Mouse (Mus musculus): ENCODE measurements around the gene Fam20a. TPM values are rescaled to one million over a fixed set of nuclear protein-coding genes. Genes with fewer than 3 reads are reported as not detected.

The Fam20a gene
- total RNA-seq, 2 experiments from 2014 or later: 1.2 to 2.0 TPM

DNA sequence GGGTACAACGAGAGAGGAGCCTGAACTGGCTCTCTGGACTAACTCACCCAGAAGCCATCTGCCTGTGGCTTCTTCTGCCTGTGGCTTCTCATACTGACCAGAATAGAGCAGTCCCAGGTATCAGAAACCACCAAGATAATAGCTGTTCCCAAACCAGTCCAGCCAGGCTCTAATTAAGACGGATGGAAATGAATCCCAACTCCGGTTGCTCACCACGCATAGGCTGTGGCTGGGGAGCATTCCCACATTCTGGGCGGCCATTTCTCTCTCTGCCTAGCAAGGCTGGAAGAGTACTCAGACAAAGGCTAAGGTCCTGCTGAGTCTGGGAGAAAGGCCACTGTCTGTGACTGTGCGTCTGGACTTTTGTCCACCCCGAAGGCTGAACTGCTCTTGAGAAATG, 5.1 kb downstream of the Fam20a start:
- no peak for DNase-seq (ENCODE audit: low spot score)

DNA sequence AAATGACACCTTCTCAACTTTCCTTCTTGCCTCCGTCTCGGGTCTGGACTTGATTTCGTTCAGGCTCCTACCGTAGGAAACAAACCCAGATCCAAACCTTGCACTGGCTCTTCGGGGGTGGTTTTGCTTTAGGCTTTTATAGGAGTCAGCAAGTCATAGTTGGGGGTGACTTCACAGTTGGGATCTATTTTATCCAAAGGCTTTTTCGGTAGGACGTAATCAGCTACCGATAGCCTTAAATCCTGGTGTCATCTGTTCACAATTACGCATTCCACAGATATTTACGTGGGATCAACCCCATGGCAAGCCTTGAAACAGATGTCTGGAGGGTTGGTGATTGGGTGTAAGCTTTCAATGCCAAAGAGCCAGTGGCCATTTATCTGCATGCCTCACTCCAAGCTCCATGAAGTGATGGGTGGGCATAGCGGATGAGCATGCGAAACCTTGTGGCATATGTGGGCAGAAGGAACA, 6.7 kb downstream of the Fam20a start:
- DNase-seq (ENCODE audit: low spot score): no peak

GRCm38 (mm10) chr11:109714341-109715247, 7.5 kb downstream of the Fam20a start:
- DNase-seq (ENCODE audit: low spot score): peak; percentile 30

GRCm38 (mm10) chr11:109709501-109709900, 12.6 kb downstream of the Fam20a start:
- DNase-seq (ENCODE audit: low spot score): no peak

DNA sequence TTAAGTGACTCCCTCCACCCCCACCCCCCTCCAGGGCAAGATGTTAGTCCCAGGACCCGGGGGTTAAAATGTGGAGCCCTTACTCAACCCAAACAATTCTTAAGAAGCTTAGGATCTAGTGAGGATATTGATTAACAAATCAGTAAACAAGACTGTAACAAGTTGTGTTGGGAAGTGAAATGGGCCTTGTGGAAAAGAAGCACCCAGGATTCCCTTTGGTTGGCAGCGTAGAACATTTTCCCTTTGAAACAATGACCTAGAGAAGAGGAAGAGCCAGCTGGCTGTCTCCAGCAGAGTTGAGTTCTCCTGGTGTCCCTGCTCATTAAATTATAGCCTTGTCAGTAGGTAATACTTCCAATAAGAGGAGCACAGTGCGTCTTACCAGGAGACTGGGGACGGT, 13.3 kb downstream of the Fam20a start:
- DNase-seq (ENCODE audit: low spot score): no peak

DNA sequence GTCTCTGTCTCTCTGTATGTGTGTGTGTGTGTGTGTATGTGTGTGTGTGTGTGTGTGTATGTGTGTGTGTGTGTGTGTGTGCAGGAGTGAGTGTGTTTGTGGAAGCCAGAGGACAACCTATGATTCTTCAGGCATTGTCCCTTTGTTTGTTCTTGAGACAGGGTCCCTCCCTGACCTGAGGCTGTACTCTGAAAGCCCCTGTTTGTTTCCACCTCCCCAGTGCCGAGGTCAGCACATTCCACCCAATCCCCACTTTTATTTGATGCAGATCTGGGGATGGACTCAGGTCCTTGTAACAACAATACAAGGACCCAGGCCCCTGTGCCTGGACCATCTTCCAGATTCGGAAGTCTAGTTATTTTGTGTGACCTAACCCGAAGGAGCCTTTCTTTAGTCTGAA, 14.6 kb downstream of the Fam20a start:
- no peak for DNase-seq (ENCODE audit: low spot score)

DNA sequence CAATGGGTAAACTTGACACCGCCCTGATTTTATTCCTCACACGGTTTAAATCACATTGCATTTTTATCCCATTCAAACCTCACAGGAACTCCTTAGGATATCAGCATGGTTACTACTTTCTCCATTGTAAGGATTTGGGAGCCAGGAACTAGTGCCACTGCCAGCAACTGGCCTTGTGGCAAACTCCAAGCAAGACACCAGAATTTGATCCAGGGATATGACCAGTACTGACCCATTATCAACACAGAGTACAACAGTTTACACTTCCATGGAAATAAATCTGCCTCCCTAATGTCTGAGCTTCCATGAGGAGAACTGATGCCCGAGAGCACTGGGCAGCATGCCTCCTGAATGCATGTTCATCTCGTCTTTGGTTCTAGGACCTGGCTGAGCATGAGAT, 15.5 kb downstream of the Fam20a start:
- DNase-seq (ENCODE audit: low spot score): no peak

DNA sequence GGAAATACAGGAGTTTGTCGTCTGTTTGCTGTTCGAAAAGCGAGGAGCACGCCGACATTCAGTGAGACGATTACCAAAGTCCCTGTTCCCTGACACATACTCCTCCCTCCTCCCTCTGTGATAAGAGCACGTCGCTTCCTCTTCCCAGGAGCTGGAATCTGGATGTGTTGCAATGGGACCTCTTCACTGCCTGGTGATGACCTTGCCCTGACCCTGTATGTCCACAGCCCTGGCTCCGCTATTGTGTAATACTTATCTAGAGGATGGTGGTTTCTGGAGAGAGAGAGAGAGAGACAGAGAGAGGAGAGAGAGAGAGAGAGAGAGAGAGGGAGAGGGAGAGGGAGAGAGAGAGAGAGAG, 16.0 kb downstream of the Fam20a start:
- peak; percentile 37 for DNase-seq (ENCODE audit: low spot score)

DNA sequence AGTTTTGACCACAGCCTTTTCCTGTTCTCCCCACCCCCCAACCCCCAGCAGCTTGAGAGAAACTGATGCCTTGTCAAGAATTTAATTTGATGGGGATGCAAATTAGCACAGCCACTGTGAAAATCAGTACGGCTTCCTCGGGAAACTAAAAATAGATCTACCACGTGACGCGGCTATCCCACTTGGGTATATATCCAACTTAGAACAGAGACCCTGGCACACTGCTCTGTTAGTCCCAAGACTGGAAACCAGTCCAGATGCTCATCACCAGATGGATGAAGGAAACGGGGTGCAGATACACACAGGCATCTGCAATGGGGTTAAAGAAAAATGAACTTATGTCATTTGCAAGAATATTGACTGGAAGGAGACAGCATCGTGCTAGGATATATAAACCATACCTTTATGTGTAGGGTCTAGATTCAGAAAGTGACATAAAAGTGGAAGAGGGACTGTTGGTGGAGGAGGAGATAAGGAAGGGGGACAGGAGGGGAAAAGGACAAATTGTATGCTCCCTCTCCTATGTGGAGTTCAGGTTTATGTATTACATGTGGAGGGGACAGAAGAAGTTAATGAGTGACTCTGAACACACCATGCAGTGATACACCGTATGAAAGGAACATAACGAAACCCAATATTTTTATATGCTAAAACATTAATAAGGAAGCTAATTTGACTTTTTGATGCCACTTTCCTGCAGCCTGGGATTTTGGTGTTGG, 16.6 kb downstream of the Fam20a start:
- no peak for DNase-seq (ENCODE audit: low spot score)

DNA sequence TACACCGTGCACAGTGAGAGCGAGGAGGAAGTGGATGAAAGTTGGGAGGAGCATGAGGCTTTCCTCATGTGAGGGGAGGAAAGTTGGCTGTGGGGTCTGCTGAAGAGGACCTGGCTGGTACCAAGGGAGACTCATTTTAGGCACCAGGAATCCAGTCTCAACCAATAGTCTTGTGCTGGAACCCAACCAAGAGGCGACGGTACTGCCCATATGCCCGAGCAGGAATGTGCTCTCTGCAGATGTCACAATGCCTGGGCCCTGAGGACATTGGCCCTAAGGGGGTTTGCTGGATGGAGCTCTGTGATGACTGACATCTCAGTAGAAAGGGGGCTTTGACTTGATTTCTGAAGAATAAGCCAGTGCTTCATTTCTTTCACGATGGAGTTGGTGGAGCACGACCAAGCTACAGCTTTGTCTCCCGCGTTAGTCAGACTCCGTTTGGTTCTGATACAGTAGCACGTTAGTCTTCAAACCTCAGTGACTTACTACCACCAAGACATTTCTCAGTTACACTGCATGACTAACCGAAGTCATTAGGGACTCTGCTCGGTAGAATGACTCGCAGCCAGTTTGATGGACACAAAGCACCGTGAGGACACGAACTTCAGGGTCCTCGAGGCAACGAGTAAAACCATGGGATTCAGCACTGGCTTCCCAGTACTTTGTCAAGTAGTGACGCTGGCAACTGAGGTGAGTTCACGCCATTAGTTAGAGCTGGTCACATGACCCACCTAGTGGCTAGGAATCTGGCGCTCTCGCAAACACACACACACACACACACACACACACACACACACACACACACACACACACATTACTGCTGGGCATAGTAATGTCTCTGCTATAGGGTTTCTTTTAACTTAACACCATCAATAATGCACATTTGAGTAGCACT, 17.5 kb downstream of the Fam20a start:
- DNase-seq (ENCODE audit: low spot score): no peak

- no peak for DNase-seq (ENCODE audit: low spot score)
These were observed 18.2 kb downstream of the Fam20a start for GRCm38 (mm10) chr11:109703845-109704244.

DNA sequence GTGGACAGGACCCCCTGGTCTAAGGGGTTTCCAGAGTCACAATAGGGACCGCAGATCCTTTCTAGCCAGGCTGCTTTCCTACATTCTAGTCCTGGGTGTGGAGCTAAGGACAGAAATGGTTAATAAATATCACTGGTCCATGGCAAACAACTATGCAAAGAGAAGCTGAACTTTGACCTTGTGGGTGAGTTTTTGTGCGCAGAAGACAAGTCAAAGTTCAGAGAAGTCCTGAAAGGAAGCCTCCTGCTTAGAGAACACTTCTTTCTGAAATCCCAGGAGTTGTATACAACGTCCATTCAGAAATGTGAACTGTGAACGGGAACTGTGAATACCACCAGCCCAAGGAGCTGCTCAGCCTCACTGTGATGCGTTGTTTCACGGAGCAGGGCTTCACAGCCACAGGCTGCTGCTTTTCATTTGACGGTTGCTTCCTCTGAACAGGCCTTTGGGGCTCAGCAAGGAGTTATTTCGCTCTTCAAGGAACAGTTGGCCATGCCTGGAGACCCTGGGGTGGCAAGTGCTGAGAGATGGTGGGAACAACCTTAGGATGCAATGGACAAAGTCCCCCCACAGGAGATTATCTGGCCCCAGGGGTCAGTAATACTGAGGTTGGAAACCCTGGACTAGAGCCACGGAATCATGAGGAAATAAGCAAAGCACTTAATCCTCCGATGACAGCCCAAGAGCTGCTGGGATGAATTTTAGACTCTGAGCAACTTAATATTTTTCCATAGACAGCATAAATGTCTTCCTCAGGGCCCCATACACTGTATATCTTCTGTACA, 19.9 kb downstream of the Fam20a start:
- no peak for DNase-seq (ENCODE audit: low spot score)

DNA sequence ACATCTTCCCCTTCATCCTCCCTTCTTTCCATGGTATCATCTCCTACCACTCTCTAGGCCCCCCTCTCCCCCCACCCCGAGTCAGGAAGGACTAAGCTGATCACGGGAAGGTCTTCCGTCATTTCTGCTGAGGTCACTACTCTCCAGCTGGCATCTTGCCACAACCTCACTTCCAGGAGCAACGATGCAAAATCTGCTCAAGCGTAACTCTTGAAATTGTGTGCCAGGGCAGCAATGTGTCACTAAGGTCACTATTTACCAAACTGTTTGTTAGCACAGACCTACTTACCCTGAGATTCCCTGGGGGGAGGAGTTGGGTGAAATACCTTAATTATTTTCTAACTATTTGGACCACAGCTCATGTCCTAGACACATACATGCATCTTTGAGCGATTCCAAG, 21.3 kb downstream of the Fam20a start:
- no peak for DNase-seq (ENCODE audit: low spot score)

GRCm38 (mm10) chr11:109699784-109700183, 22.3 kb downstream of the Fam20a start:
- no peak for DNase-seq (ENCODE audit: low spot score)

DNA sequence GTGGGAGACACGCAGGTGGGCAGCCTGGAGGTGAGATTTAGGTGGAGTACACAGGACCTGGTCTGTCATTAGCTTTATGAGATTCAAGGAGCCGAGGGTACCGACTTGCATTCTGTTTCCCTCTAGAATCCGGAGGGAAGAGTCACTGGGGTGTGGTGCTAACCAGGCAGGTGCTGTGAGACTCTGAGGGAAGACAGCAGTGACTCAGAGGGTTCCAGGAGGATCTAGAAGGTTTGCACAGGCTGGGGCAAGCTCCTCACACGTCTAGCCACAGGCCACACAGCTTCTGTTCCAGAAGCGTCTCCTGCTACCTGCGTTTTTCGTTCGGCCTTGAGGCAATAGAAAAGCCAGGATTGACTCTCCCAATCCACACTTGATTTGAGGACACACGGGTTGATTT, 23.3 kb downstream of the Fam20a start:
- no peak for DNase-seq (ENCODE audit: low spot score)

GRCm38 (mm10) chr11:109697089-109697643, 24.9 kb downstream of the Fam20a start:
- no peak for DNase-seq (ENCODE audit: low spot score)

DNA sequence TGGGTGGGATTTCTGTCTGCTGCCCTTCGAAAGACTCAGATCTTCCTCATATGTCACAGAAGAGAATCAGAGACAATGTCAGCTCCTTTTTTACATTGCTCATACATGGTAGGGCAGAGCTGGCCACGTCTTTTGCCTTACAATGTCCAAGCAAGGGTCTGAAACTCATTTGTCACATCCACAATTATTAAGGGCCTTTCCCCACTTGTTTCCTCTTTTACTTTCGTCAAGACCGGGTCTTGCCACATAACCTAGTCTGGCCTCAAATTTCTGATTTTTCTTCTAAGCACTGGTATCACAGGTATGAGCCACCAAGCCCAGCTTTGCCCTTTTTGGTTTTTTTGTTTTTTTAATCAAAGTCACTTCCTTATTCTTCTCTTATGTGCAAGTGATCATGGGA, 25.6 kb downstream of the Fam20a start:
- DNase-seq (ENCODE audit: low spot score): no peak

DNA sequence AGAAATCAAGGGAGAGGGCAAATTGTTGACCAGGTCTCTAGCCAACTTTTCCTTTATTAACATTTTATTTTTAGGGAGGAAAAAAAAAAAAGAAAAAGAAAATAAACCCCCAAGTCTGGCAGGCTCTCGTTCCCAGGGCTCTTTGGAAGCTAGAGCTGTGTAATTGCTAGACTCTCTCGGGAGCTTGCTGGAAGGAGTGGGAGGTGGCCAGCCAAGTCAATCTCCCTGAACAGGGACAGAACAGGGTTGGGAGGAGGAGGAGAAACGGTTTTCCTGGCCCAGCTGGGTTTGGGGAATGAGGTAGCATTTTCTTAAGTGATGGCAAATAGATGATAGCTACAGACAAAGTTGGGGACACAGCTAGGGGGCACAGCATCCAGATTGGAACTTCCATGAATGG, 29.3 kb downstream of the Fam20a start:
- peak; percentile 75 for DNase-seq (ENCODE audit: low spot score)

- DNase-seq (ENCODE audit: low spot score): no peak
These were observed 32.5 kb downstream of the Fam20a start for GRCm38 (mm10) chr11:109689539-109689938.

GRCm38 (mm10) chr11:109682221-109682620, 39.9 kb downstream of the Fam20a start:
- no peak for DNase-seq (ENCODE audit: low spot score)

GRCm38 (mm10) chr11:109681556-109681955, 40.5 kb downstream of the Fam20a start:
- DNase-seq (ENCODE audit: low spot score): no peak

Data from gastrocnemius, adult 18-20 months (tissue).